Mouse (Mus musculus) liver, embryonic 16.5 days (tissue): Measurements from ENCODE around the gene Sypl2. TPM values are rescaled to one million over a fixed set of nuclear protein-coding genes. Genes with fewer than 3 reads are reported as not detected.

ENCODE experiments used
- ATAC-seq: fragments of 200-750 bp; cut with Nextera tagmentation; 2 replicates; pipeline ENCODE4 v1.8.0; 2017; ENCODE audit warnings: low read depth, mild to moderate bottlenecking, moderate number of reproducible peaks, moderate library complexity
- H3K27ac ChIP-seq: fragments of 300-500 bp; sonication (generic); 2 replicates; pipeline ENCODE4 v1.5.1; 2014; ENCODE audit warnings: mild to moderate bottlenecking, low read length
- H3K27me3 ChIP-seq: fragments of 300-500 bp; sonication (generic); 2 replicates; pipeline ENCODE4 v1.6.1; 2014; ENCODE audit warnings: low read depth, low read length, mixed read lengths; ENCODE audit not compliant: control insufficient read depth, insufficient read depth
- H3K36me3 ChIP-seq: fragments of 300-500 bp; sonication (generic); 2 replicates; pipeline ENCODE4 v1.6.1; 2014; ENCODE audit warnings: mild to moderate bottlenecking; ENCODE audit not compliant: control insufficient read depth, insufficient read depth
- H3K4me1 ChIP-seq: fragments of 300-500 bp; sonication (generic); 2 replicates; pipeline ENCODE4 v1.6.1; 2014; ENCODE audit warnings: low read depth, low read length, mixed read lengths; ENCODE audit not compliant: control insufficient read depth
- H3K4me2 ChIP-seq: fragments of 300-500 bp; sonication (generic); 2 replicates; pipeline ENCODE4 v1.6.1; 2014; ENCODE audit warnings: low read depth, low read length, mixed read lengths
- H3K4me3 ChIP-seq: fragments of 300-500 bp; sonication (generic); 2 replicates; pipeline ENCODE4 v1.5.1; 2014; ENCODE audit warnings: low read depth, mild to moderate bottlenecking, low read length
- H3K9ac ChIP-seq: fragments of 300-500 bp; sonication (generic); 2 replicates; pipeline ENCODE4 v1.6.1; 2014; ENCODE audit warnings: low read depth, low read length
- H3K9me3 ChIP-seq: fragments of 300-500 bp; sonication (generic); replicated peaks from 2 replicates; pipeline ENCODE4 v1.6.1; 2016; ENCODE audit warnings: low read length; ENCODE audit not compliant: control insufficient read depth
- WGBS: fragments of 180-500 bp; shearing (Covaris S2); extraction: QIAGEN DNeasy Blood & Tissue Kit; methylation state at CpG from one replicate; pipeline ENCODE4 v1.1.7; 2014; ENCODE audit not compliant: insufficient replicate concordance; 5-methylcytosine and 5-hydroxymethylcytosine counted together
- polyA plus RNA-seq: library from polyadenylated mRNA; unstranded; fragments of >200 nt; fragmentation: Nextera tagmentation; extraction: Ambion mirVana; gene quantifications from 2 replicates; pipeline ENCODE4 v1.2.1, GENCODE M21; 2015

The Sypl2 gene
- polyA plus RNA-seq, 1 experiment from 2014 or later = 0.71 TPM

DNA sequence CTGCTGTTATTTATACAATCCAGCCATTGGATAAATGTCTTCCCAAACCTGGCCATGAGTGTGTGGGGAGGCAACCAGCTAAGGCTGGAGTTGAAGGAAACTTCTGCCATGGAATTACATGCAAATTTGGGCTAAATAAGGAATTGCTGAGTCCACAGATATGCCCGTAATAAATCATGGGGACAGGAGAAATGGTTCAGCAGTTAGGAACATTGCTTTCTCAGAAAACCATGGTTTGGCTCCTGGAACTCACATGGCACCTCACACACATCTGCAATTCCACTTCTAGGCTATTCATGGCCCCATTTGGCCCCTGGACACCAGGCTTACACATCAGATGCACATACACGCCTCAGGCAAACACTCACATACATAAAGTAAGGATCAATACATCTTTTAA is 1.1 kb upstream of the Sypl2 start:
- Histone ChIP-seq H3K4me3 (no peak overlapping the region), H3K4me2 (no peak overlapping the region), H3K27me3 (peaks cover 47% of the 10 kb centered on the region), H3K36me3 (no peaks in the 10 kb centered on the region), H3K9ac (no peak overlapping the region), H3K9me3 (no peaks in the 10 kb centered on the region), H3K4me1 (no peaks in the 10 kb centered on the region; the same call in 1 of the 2 replicates), H3K27ac (no peak overlapping the region)
- no peak for ATAC-seq
- WGBS = 56% methylated on average over 2 of the region's 2 CpGs

DNA sequence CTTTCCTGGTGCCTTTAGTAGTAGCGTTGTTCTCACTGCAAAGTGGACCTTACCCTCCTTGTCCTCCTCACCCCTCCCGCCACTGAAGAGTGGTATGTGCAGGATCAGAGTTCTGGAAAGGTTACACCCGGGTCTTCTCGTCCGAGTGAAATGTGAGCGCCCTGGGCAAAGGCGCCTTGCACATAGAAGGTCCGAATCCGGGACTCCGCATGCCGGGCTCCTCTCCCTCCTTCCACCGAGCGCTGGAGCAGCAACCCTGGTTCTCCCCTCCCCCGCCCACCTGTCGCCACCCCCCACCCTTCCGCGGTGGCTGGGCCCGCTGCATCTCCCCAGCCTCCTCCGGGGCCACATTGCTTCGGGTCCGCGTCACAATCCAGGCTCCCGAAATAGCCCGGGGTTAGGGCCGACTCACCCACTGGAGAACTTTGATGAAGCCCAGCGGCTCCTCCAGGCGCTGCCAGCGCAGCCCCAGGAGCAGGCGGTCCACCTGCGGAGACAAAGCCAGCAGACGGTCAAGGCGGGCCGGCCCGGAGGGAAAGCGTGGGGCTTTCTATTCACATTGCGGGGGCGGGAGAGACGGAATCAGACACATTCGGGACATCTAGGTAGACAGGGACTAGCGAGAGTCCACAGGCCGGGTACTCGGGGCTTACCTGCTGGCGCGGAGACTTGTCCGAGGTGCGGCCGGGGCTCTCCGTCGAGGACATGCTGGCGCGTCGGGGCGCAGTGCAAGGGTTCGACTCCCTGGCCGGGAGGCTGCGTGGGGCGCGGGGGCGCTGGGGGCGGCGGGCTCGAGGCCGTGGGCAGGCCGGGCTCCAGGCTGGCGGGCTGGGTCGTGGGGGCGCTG is 514 bp downstream of the Sypl2 start:
- H3K4me1 ChIP-seq = no peaks in the 10 kb centered on the region; the same call in 1 of the 2 replicates
- H3K27me3 ChIP-seq = peaks cover 47% of the 10 kb centered on the region
- H3K36me3 ChIP-seq = no peaks in the 10 kb centered on the region
- peak overlapping the region; percentile 59 for H3K4me2 ChIP-seq
- no peaks in the 10 kb centered on the region for H3K9me3 ChIP-seq
- no peak overlapping the region for H3K27ac ChIP-seq
- no peak overlapping the region for H3K9ac ChIP-seq
- peak overlapping the region; percentile 49 for H3K4me3 ChIP-seq
- WGBS = 5% methylated on average over 51 of the region's 67 CpGs
- ATAC-seq = peak; percentile 21; the same call in 1 of the 2 replicates

- 68% methylated on average over 3 of the region's 3 CpGs for WGBS
- Histone ChIP-seq H3K27me3 (peaks cover 23% of the 10 kb centered on the region), H3K4me3 (no peak overlapping the region), H3K27ac (no peak overlapping the region), H3K4me2 (no peak overlapping the region), H3K9me3 (no peaks in the 10 kb centered on the region), H3K4me1 (no peaks in the 10 kb centered on the region), H3K36me3 (no peaks in the 10 kb centered on the region), H3K9ac (no peak overlapping the region)
- ATAC-seq = no peak
These were observed 5.8 kb downstream of the Sypl2 start for GRCm38 (mm10) chr3:108220661-108221060.

GRCm38 (mm10) chr3:108214734-108215133 is 11.7 kb downstream of the Sypl2 start:
- peaks cover 8% of the 10 kb centered on the region for H3K4me1 ChIP-seq
- no peaks in the 10 kb centered on the region; the same call in none of the 2 replicates for H3K27me3 ChIP-seq
- 10% methylated on average over 5 of the region's 5 CpGs for WGBS
- no peak overlapping the region for H3K4me2 ChIP-seq
- H3K9ac ChIP-seq = no peak overlapping the region
- no peaks in the 10 kb centered on the region for H3K36me3 ChIP-seq
- no peak overlapping the region for H3K27ac ChIP-seq
- ATAC-seq = no peak
- H3K4me3 ChIP-seq = no peak overlapping the region
- no peaks in the 10 kb centered on the region for H3K9me3 ChIP-seq

DNA sequence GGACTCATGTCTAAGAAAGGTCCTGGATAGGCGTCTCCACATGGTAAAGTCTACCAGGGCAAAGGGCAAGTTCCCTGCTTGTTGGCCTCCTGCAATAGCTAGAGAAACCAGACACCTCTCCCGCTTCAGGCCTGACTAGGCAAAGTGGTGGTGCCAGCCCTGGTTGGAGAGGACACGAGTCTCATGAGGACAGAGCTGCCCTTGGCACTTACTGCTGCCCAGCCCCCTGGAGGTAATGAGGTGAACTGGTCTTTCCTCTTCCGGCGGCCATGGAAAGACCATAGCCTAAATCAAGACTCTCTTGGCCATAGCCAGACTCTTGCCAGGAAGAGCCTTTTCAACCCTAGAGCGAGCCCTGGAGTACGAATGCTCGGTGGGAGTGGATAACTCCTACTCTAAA is 14.0 kb downstream of the Sypl2 start:
- no peaks in the 10 kb centered on the region for H3K36me3 ChIP-seq
- no peak overlapping the region for H3K4me2 ChIP-seq
- no peaks in the 10 kb centered on the region for H3K9me3 ChIP-seq
- ATAC-seq = no peak
- H3K4me1 ChIP-seq = peaks cover 18% of the 10 kb centered on the region
- H3K4me3 ChIP-seq = no peak overlapping the region
- H3K27ac ChIP-seq = no peak overlapping the region
- H3K27me3 ChIP-seq = no peaks in the 10 kb centered on the region; the same call in 1 of the 2 replicates
- WGBS = 69% methylated on average over 8 of the region's 8 CpGs
- no peak overlapping the region for H3K9ac ChIP-seq

GRCm38 (mm10) chr3:108211845-108212244 is 14.6 kb downstream of the Sypl2 start:
- Histone ChIP-seq H3K36me3 (no peaks in the 10 kb centered on the region), H3K27me3 (no peaks in the 10 kb centered on the region; the same call in 1 of the 2 replicates), H3K4me1 (peaks cover 18% of the 10 kb centered on the region), H3K4me2 (no peak overlapping the region), H3K9me3 (no peaks in the 10 kb centered on the region), H3K27ac (no peak overlapping the region), H3K9ac (no peak overlapping the region), H3K4me3 (no peak overlapping the region)
- ATAC-seq = no peak
- 78% methylated on average over 6 of the region's 6 CpGs for WGBS

- peak within 1 kb of the TSS; percentile 78 for H3K9ac ChIP-seq
- peak; percentile 40 for ATAC-seq
- peak within 1 kb of the TSS; percentile 68 for H3K27ac ChIP-seq
- 0% methylated on average over 14 of the region's 14 CpGs for WGBS
- no peaks in the 10 kb centered on the region for H3K9me3 ChIP-seq
- H3K36me3 ChIP-seq = no peaks in the 10 kb centered on the region
- H3K27me3 ChIP-seq = no peaks in the 10 kb centered on the region; the same call in 1 of the 2 replicates
- H3K4me2 ChIP-seq = peak within 1 kb of the TSS; percentile 94
- peaks cover 18% of the 10 kb centered on the region for H3K4me1 ChIP-seq
- peak within 1 kb of the TSS; percentile 77 for H3K4me3 ChIP-seq
These were observed 15.7 kb downstream of the Sypl2 start, which contains the start of gene Atxn7l2 for GRCm38 (mm10) chr3:108210771-108211139. Atxn7l2 (minus strand) TSS chr3:108210934.

GRCm38 (mm10) chr3:108209946-108210770 is 16.3 kb downstream of the Sypl2 start:
- ATAC-seq = peak; percentile 91
- H3K27ac ChIP-seq = peak overlapping the region; percentile 68

More at GRCm38 (mm10) chr3:108209946-108210770, 16.3 kb downstream of the Sypl2 start:
- H3K27me3 ChIP-seq = no peaks in the 10 kb centered on the region; the same call in 1 of the 2 replicates
- peak overlapping the region; percentile 78 for H3K9ac ChIP-seq
- H3K4me3 ChIP-seq = peak overlapping the region; percentile 77
- H3K4me2 ChIP-seq = peak overlapping the region; percentile 94
- H3K9me3 ChIP-seq = no peaks in the 10 kb centered on the region
- WGBS = under 1% methylated on average over 68 of the region's 72 CpGs
- peaks cover 18% of the 10 kb centered on the region for H3K4me1 ChIP-seq
- no peaks in the 10 kb centered on the region for H3K36me3 ChIP-seq
